Comparison of ENCODE assay signal across 12 mouse cellular contexts in the genomic region with DNA sequence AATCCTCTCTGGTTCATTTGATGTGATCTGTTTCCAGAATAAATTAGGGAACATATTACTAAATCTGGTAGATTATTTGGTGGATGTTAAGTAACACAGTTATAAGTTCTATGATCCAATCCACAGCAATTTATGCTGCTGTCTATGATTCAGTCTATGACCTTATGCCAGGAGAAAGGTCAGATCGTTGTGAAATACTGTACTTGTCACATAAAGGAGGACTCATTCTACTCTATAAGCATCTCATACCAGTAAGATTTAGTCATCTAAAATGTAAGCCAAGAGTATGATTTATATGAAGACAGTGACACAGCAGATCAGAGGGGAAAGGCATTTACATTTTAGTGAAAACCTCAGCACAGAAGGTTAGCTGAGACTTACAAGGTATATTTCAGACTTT.
"Had no signal": no experiment of that assay in that cellular context is flagged by ENCODE, and none has a peak within 500 bp of the region (broad histone marks: within the 10 kb centered on the region; RNA-seq: fewer than 3 reads in every experiment).

No protein-coding gene starts in this region.

- DNase-seq: retina, postnatal 1 day; right cerebral cortex, adult 18-20 months; right cerebral cortex, postnatal 14 days; right cerebral cortex, postnatal 25 days; right cerebral cortex, postnatal 4 days; spleen, adult 18-20 months; thymus, adult 18-20 months; thymus, adult 2 months; thymus, postnatal 14 days; thymus, postnatal 25 days; thymus, postnatal 36 days; thymus, postnatal 4 days had no signal
